Mouse (Mus musculus): ENCODE measurements around the gene Nupl2. TPM values are rescaled to one million over a fixed set of nuclear protein-coding genes. Genes with fewer than 3 reads are reported as not detected.

Nupl2 gene
- polyA plus RNA-seq (2015; fragmentation: Illumina TruSeq; extraction: RNeasy Lipid Tissue Mini Kit (QIAGEN cat#74804); ENCODE audit: low read depth, low replicate concordance), result 8.6 TPM

DNA sequence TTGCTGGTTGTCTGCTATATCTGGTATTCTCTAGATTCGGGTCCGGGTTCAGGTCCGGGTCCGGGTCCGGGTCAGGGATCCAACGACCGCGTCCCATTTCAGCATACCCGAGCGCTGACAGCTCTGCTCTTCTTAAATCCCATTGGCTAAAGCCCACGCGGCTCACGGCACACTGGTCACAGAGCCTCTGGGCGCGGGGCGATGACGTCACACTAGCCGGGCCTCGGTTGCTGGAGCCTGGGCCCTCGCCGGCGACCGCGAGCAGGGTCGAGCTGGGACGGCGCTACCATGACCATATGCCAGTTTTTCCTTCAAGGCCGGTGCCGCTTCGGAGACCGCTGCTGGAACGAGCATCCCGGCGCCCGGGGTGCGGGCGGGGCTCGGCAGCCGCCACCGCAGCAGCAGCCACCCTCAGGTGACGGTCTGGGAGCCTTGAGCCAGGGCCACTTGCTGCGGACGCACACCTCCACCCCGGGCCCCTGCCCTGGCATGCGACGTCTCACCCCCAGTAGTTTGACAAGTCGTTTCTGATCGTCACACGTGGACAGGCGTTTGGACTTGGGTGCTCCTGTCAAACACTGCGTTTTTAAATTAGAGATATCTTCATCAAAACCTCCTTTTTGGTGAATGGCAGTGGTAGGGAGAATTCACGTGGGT is at the start of gene Nupl2:
Gene Nupl2, plus strand, starts transcription at position 175 of the 657 bp plus-strand sequence.

Other genes starting within 250 kb of the Nupl2 start
- 9.4 TPM for gene Fam126a, start 134.3 kb upstream of the Nupl2 start, polyA plus RNA-seq (2015; fragmentation: Illumina TruSeq; extraction: RNeasy Lipid Tissue Mini Kit (QIAGEN cat#74804); ENCODE audit: low read depth, low replicate concordance)
- gene Klhl7, start 64.4 kb upstream of the Nupl2 start, polyA plus RNA-seq (2015; fragmentation: Illumina TruSeq; extraction: RNeasy Lipid Tissue Mini Kit (QIAGEN cat#74804); ENCODE audit: low read depth, low replicate concordance), result 88.4 TPM
- gene Kcnh2, start 186.6 kb downstream of the Nupl2 start, polyA plus RNA-seq (2015; fragmentation: Illumina TruSeq; extraction: RNeasy Lipid Tissue Mini Kit (QIAGEN cat#74804); ENCODE audit: low read depth, low replicate concordance), result 22.7 TPM
- gene Nos3, start 199.8 kb downstream of the Nupl2 start, polyA plus RNA-seq (2015; fragmentation: Illumina TruSeq; extraction: RNeasy Lipid Tissue Mini Kit (QIAGEN cat#74804); ENCODE audit: low read depth, low replicate concordance), result 5.9 TPM
- gene Atg9b, start 227.2 kb downstream of the Nupl2 start, polyA plus RNA-seq (2015; fragmentation: Illumina TruSeq; extraction: RNeasy Lipid Tissue Mini Kit (QIAGEN cat#74804); ENCODE audit: low read depth, low replicate concordance), result 6.0 TPM
- 46.2 TPM for gene Abcb8, start 228.7 kb downstream of the Nupl2 start, polyA plus RNA-seq (2015; fragmentation: Illumina TruSeq; extraction: RNeasy Lipid Tissue Mini Kit (QIAGEN cat#74804); ENCODE audit: low read depth, low replicate concordance)
- gene Asic3, start 248.4 kb downstream of the Nupl2 start, polyA plus RNA-seq (2015; fragmentation: Illumina TruSeq; extraction: RNeasy Lipid Tissue Mini Kit (QIAGEN cat#74804); ENCODE audit: low read depth, low replicate concordance), result 0.19 TPM

Data from brain, adult 10 weeks (tissue).